Mouse (Mus musculus) heart, adult 2 months (tissue): ENCODE results near the gene Amacr. TPM values are rescaled to one million over a fixed set of nuclear protein-coding genes. Genes with fewer than 3 reads are reported as not detected.

ENCODE experiments used
- DNase-seq, 2 experiments: peaks; one replicate each; pipeline ENCODE4 v3.0.0; 2021
- H3K27ac ChIP-seq: fragments of 200-600 bp; 2 replicates; pipeline ENCODE4 v1.8.1; 2022
- H3K27me3 ChIP-seq: fragments of 200-500 bp; 2 replicates; pipeline ENCODE4 v1.6.1; 2012; ENCODE audit warnings: mild to moderate bottlenecking, low read length, inconsistent platforms, mixed read lengths; ENCODE audit not compliant: control insufficient read depth, insufficient read depth
- H3K36me3 ChIP-seq: fragments of 200-500 bp; 2 replicates; pipeline ENCODE4 v1.6.1; 2012; ENCODE audit warnings: low read length, inconsistent platforms; ENCODE audit not compliant: control insufficient read depth, insufficient read depth
- H3K4me1 ChIP-seq: fragments of 200-500 bp; 2 replicates; pipeline ENCODE4 v1.6.1; 2011; ENCODE audit warnings: low read length; ENCODE audit not compliant: control insufficient read depth, insufficient read depth
- H3K4me3 ChIP-seq: fragments of 200-600 bp; 2 replicates; pipeline ENCODE4 v1.8.1; 2022
- H3K79me2 ChIP-seq: fragments of 200-500 bp; replicated peaks from 2 replicates; pipeline ENCODE4 v1.6.1; 2012; ENCODE audit warnings: mild to moderate bottlenecking, inconsistent platforms, low read length, moderate library complexity, mixed read lengths; ENCODE audit not compliant: control insufficient read depth, insufficient read depth
- H3K9ac ChIP-seq: fragments of 200-500 bp; 2 replicates; pipeline ENCODE4 v1.6.1; 2012; ENCODE audit warnings: low read depth, mild to moderate bottlenecking, control low read depth, inconsistent platforms, low read length, mixed read lengths
- CTCF ChIP-seq: fragments of 200-600 bp; IDR thresholded peaks from 2 replicates; pipeline ENCODE4 v1.8.1; 2022; ENCODE audit warnings: antibody characterized with exemption, mild to moderate bottlenecking, moderate library complexity
- EP300 ChIP-seq: fragments of 200-500 bp; IDR thresholded peaks from 2 replicates; pipeline ENCODE4 v1.6.1; 2011; ENCODE audit warnings: low read depth, low read length, control low read depth; ENCODE audit not compliant: insufficient read depth
- POLR2A ChIP-seq: fragments of 200-500 bp; IDR thresholded peaks from 2 replicates; pipeline ENCODE4 v1.6.1; 2011; ENCODE audit warnings: mild to moderate bottlenecking, low read depth, low read length, control low read depth; ENCODE audit not compliant: insufficient read depth
- WGBS: fragments of 180-500 bp; shearing (Covaris S2); methylation state at CpG from one replicate; pipeline ENCODE4 v1.1.7; 2018; 5-methylcytosine and 5-hydroxymethylcytosine counted together
- intact Hi-C: fragments of 180-260 bp; cut with DNase I; formaldehyde crosslinking; loops from one replicate; pipeline ENCODE4 v1.15.1; 2025
- polyA plus RNA-seq: library from polyadenylated mRNA; depleted of rRNA; stranded (reverse); fragments of >200 nt; gene quantifications from 2 replicates; pipeline ENCODE4 v1.2.3, GENCODE M21; 2012
- total RNA-seq, 2 experiments: library from RNA; stranded (reverse); gene quantifications; 2 replicates each; pipeline ENCODE4 v1.2.3; 2021

Amacr gene
- total and polyA plus RNA-seq, 3 experiments, result 18.7 to 37.8 (median 34.0) TPM

GRCm38 (mm10) chr15:11014931-11015330 is 33.4 kb downstream of the Amacr start:
- Histone ChIP-seq H3K79me2 (no peaks in the 10 kb centered on the region), H3K4me3 (no peak overlapping the region), H3K9ac (no peak overlapping the region), H3K27me3 (no peaks in the 10 kb centered on the region), H3K4me1 (no peaks in the 10 kb centered on the region), H3K36me3 (no peaks in the 10 kb centered on the region), H3K27ac (no peak overlapping the region)
- intact Hi-C loops, result no loop called here
- DNase-seq, result no peak
- WGBS, result 24% methylated on average over 2 of the region's 2 CpGs
- TF ChIP-seq EP300 (no peak), POLR2A (no peak), CTCF (no peak)

GRCm38 (mm10) chr15:11026801-11027561 is 45.4 kb downstream of the Amacr start:
- H3K27ac ChIP-seq, result no peak overlapping the region
- H3K27me3 ChIP-seq, result no peaks in the 10 kb centered on the region
- intact Hi-C loops, result no loop called here
- H3K79me2 ChIP-seq, result no peaks in the 10 kb centered on the region
- H3K4me1 ChIP-seq, result no peaks in the 10 kb centered on the region
- TF ChIP-seq CTCF (no peak), POLR2A (no peak), EP300 (no peak)
- no peaks in the 10 kb centered on the region for H3K36me3 ChIP-seq
- no peak overlapping the region for H3K9ac ChIP-seq
- H3K4me3 ChIP-seq, result no peak overlapping the region
- DNase-seq, result no peak
- WGBS, result 60% methylated on average over 4 of the region's 4 CpGs

- Histone ChIP-seq H3K36me3 (no peaks in the 10 kb centered on the region), H3K4me3 (no peak overlapping the region), H3K4me1 (no peaks in the 10 kb centered on the region), H3K9ac (no peak overlapping the region), H3K27ac (no peak overlapping the region), H3K79me2 (no peaks in the 10 kb centered on the region), H3K27me3 (no peaks in the 10 kb centered on the region)
- DNase-seq, result no peak
- no peak for TF ChIP-seq POLR2A
- TF ChIP-seq CTCF, result no peak
- no peak for TF ChIP-seq EP300
- 64% methylated on average over 3 of the region's 3 CpGs for WGBS
- intact Hi-C loops, result loop anchor here (10.0 kb wide), 1 partner anchor 215 kb away; no protein-coding TSS in a partner anchor
Observed at GRCm38 (mm10) chr15:11030188-11030587, 48.6 kb downstream of the Amacr start.

GRCm38 (mm10) chr15:11035947-11036474 is 54.5 kb downstream of the Amacr start:
- Histone ChIP-seq H3K36me3 (no peaks in the 10 kb centered on the region), H3K9ac (no peak overlapping the region), H3K4me3 (no peak overlapping the region), H3K27me3 (peaks cover 6% of the 10 kb centered on the region; the same call in 1 of the 2 replicates), H3K4me1 (no peaks in the 10 kb centered on the region; the same call in 1 of the 2 replicates), H3K79me2 (no peaks in the 10 kb centered on the region), H3K27ac (no peak overlapping the region)
- DNase-seq, result no peak
- WGBS, result 6% methylated on average over 34 of the region's 34 CpGs
- TF ChIP-seq CTCF, result no peak
- no peak for TF ChIP-seq POLR2A
- no peak for TF ChIP-seq EP300
- intact Hi-C loops, result loop anchor here (10.0 kb wide), 1 partner anchor 209 kb away; no protein-coding TSS in a partner anchor

GRCm38 (mm10) chr15:11036535-11037375 is 55.2 kb downstream of the Amacr start:
- DNase-seq, result peak; percentile 9 to 25
- Histone ChIP-seq H3K36me3 (no peaks in the 10 kb centered on the region), H3K9ac (no peak overlapping the region), H3K27ac (no peak overlapping the region), H3K4me3 (peak overlapping the region; percentile 26), H3K4me1 (no peaks in the 10 kb centered on the region; the same call in 1 of the 2 replicates), H3K27me3 (peaks cover 6% of the 10 kb centered on the region; the same call in 1 of the 2 replicates), H3K79me2 (no peaks in the 10 kb centered on the region)
- no peak for TF ChIP-seq POLR2A
- TF ChIP-seq CTCF, result no peak
- no peak for TF ChIP-seq EP300
- intact Hi-C loops, result loop anchor here (10.0 kb wide), 1 partner anchor 208 kb away; no protein-coding TSS in a partner anchor
- WGBS, result 2% methylated on average over 49 of the region's 49 CpGs
